Mouse (Mus musculus) MEL-GATA-1-ER (cell line): ENCODE results near the gene Pard3b.
"Not testable (repeated sequence)": the region's sequence is repeated elsewhere in the genome, so short reads cannot be mapped to it uniquely, and the experiment has no call there.

Experiments
- DNase-seq: peaks from one replicate; pipeline ENCODE4 v3.0.0-alpha.2; 2012; ENCODE audit warnings: low read depth; ENCODE audit errors: extremely low read depth

Gene Pard3b

GRCm38 (mm10) chr1:62565120-62565809 is 926.6 kb downstream of the Pard3b start:
- no peak for DNase-seq

- no peak for DNase-seq
Observed at GRCm38 (mm10) chr1:62566596-62566995, 928.0 kb downstream of the Pard3b start.

GRCm38 (mm10) chr1:62576939-62577590 is 938.4 kb downstream of the Pard3b start:
- no peak for DNase-seq

- no peak for DNase-seq
Observed at GRCm38 (mm10) chr1:62579024-62579765, 940.6 kb downstream of the Pard3b start.

GRCm38 (mm10) chr1:62580314-62580935 is 941.8 kb downstream of the Pard3b start:
- DNase-seq: no peak

- no peak for DNase-seq
Observed at GRCm38 (mm10) chr1:62582476-62582875, 943.9 kb downstream of the Pard3b start.

GRCm38 (mm10) chr1:62587536-62587935 is 948.9 kb downstream of the Pard3b start:
- DNase-seq: no peak

- no peak for DNase-seq
Observed at GRCm38 (mm10) chr1:62591296-62592031, 952.8 kb downstream of the Pard3b start.

GRCm38 (mm10) chr1:62595401-62595800 is 956.8 kb downstream of the Pard3b start:
- DNase-seq: no peak

GRCm38 (mm10) chr1:62597751-62598400 is 959.3 kb downstream of the Pard3b start:
- no peak for DNase-seq

GRCm38 (mm10) chr1:62598551-62598950 is 959.9 kb downstream of the Pard3b start:
- DNase-seq: no peak

GRCm38 (mm10) chr1:62604644-62605043 is 966.0 kb downstream of the Pard3b start:
- DNase-seq: not testable (repeated sequence)

- no peak for DNase-seq
Observed at GRCm38 (mm10) chr1:62618109-62618665, 979.6 kb downstream of the Pard3b start.

- no peak for DNase-seq
Observed at GRCm38 (mm10) chr1:62619456-62619855, 980.8 kb downstream of the Pard3b start.

GRCm38 (mm10) chr1:62622447-62622846 is 983.8 kb downstream of the Pard3b start:
- no peak for DNase-seq

GRCm38 (mm10) chr1:62624166-62624565 is 985.5 kb downstream of the Pard3b start:
- no peak for DNase-seq

- no peak for DNase-seq
Observed at GRCm38 (mm10) chr1:62624836-62625235, 986.2 kb downstream of the Pard3b start.

- no peak for DNase-seq
Observed at GRCm38 (mm10) chr1:62625332-62625731, 986.7 kb downstream of the Pard3b start.

GRCm38 (mm10) chr1:62625819-62626505 is 987.3 kb downstream of the Pard3b start:
- no peak for DNase-seq

GRCm38 (mm10) chr1:62629952-62630351 is 991.3 kb downstream of the Pard3b start:
- no peak for DNase-seq
